Mouse (Mus musculus) brain, embryonic 14.5 days (tissue): ENCODE measurements around the gene Cep83. TPM values are rescaled to one million over a fixed set of nuclear protein-coding genes. Genes with fewer than 3 reads are reported as not detected.
"Not testable (repeated sequence)": the region's sequence is repeated elsewhere in the genome, so short reads cannot be mapped to it uniquely, and the experiment has no call there.

Experiments
- DNase-seq: peaks from one replicate; pipeline ENCODE4 v3.0.0-alpha.2; 2011; ENCODE audit warnings: low read depth
- CTCF ChIP-seq: fragments of 200-500 bp; IDR thresholded peaks from 2 replicates; pipeline ENCODE4 v1.5.1; 2012; ENCODE audit warnings: inconsistent platforms, mild to moderate bottlenecking, moderate library complexity, borderline replicate concordance; ENCODE audit not compliant: insufficient read depth, insufficient read length; ENCODE audit errors: extremely low read depth
- POLR2A ChIP-seq: fragments of 200-500 bp; IDR thresholded peaks from 2 replicates; pipeline ENCODE4 v1.6.1; 2012; ENCODE audit warnings: mild to moderate bottlenecking, inconsistent platforms, borderline replicate concordance; ENCODE audit not compliant: poor library complexity, insufficient read depth, insufficient read length, severe bottlenecking; ENCODE audit errors: extremely low read depth
- polyA plus RNA-seq: library from polyadenylated mRNA; depleted of rRNA; stranded (reverse); fragments of >200 nt; gene quantifications from 2 replicates; pipeline ENCODE4 v1.2.3, GENCODE M21; 2012

The Cep83 gene
- polyA plus RNA-seq, 1 experiment, result 24.1 TPM

DNA sequence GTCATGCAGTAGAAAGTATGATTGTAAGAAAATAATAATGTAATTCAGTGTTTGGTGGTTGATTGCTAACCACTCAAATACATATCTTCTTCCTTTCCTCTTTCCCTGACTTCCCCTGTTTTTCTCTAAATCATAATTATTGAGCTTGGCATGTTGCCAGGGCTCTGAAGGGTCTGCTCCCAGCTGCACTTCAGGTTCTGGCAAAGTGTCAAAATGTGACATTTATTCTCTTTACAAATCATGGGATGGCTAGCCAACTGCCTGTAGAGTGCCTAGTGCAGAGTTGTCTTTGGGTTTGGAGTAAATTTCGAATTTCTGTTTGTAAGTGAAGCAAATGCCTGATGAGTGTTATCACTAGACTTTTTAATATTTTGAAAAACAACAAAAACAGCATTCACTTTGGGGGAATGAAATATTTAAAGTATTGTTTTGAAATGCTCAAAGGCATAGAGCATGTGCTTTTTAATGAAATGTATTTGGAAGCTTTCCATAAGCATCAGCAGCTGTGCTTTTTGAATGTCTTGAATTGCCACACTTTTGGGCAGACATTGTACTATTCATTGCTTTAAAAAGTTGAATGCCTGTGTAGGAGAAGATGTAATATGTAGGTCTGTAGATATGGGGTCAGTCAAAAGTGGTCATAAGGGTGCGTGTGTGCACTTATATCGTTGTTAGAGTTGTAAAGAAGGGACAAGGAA is 21.3 kb downstream of the Cep83 start:
- DNase-seq, result peak; percentile 93

GRCm38 (mm10) chr10:94710320-94710695 is 21.9 kb downstream of the Cep83 start:
- peak; percentile 24 for DNase-seq
- no peak for TF ChIP-seq POLR2A
- no peak for TF ChIP-seq CTCF

More for the DNA sequence above, 21.3 kb downstream of the Cep83 start:
- TF ChIP-seq POLR2A, result no peak

DNA sequence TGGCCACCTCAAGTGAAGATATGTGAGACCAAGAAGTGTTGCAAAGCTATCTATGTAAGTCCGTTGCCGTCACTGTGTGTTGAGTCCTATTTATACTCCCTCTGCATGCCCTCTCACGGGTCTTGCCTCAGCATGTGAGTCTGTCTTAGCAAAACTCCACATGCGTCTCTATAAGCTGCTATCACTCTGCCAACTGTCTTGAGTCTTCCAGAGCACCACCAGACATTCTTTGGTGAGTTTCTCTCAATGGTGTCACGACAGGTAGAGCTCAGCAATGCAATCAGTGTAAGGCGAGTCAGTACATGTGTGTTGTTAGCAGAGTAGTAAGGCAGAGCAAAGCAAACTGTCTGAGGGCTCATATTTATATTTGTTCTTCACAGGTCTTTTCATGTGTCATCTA is 31.8 kb downstream of the Cep83 start:
- no peak for TF ChIP-seq CTCF
- TF ChIP-seq POLR2A, result no peak
- no peak for DNase-seq

DNA sequence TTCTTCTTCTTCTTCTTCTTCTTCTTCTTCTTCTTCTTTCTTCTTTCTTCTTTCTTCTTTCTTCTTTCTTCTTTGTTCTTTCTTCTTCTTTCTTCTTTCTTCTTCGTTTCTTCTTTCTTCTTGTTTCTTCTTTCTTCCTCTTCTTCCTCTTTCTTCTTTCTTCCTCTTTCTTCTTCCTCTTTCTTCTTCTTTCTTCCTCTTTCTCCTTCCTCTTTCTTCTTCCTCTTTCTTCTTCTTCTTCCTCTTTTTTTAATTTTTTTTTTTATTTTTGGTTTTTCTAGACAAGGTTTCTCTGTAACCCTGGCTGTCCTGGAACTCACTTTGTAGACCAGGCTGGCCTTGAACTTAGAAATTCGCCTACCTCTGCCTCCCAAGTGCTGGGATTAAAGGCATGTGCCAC is 39.6 kb downstream of the Cep83 start:
- DNase-seq, result not testable (repeated sequence)

- TF ChIP-seq POLR2A, result no peak
- TF ChIP-seq CTCF, result no peak
- DNase-seq, result no peak
These were observed 42.0 kb downstream of the Cep83 start for GRCm38 (mm10) chr10:94730445-94730844.

- DNase-seq, result no peak
- TF ChIP-seq CTCF (no peak), POLR2A (no peak)
These were observed 46.4 kb downstream of the Cep83 start for GRCm38 (mm10) chr10:94734829-94735228.

- no peak for DNase-seq
- TF ChIP-seq POLR2A, result no peak
- no peak for TF ChIP-seq CTCF
These were observed 51.8 kb downstream of the Cep83 start for GRCm38 (mm10) chr10:94740221-94740620.

- TF ChIP-seq POLR2A, result no peak
- TF ChIP-seq CTCF, result no peak
- DNase-seq, result no peak
These were observed 53.0 kb downstream of the Cep83 start for GRCm38 (mm10) chr10:94741459-94741858.

DNA sequence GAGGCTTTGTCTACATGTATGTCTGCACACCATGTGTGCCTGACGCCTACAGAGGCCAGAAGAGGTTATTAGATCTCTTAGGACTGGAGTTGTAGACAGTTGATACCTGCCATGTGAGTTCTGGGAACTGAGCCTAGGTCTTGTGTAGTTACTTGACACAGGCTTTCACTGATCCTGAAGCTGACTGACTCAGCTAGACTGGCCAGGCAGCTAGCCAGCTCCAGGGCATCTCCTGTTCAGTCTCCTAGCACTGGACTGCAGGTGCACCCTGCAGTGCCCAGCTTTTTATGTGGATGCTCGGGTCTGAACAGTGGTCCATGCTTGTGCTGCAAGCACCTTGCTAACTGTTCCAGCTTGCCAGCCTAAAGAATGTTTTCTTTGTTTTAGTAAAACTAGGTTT is 58.6 kb downstream of the Cep83 start:
- DNase-seq, result peak; percentile 28

GRCm38 (mm10) chr10:94771496-94771895 is 83.0 kb downstream of the Cep83 start:
- TF ChIP-seq CTCF, result no peak
- DNase-seq, result peak; percentile 39

More for the DNA sequence above, 58.6 kb downstream of the Cep83 start:
- TF ChIP-seq POLR2A (no peak), CTCF (no peak)

DNA sequence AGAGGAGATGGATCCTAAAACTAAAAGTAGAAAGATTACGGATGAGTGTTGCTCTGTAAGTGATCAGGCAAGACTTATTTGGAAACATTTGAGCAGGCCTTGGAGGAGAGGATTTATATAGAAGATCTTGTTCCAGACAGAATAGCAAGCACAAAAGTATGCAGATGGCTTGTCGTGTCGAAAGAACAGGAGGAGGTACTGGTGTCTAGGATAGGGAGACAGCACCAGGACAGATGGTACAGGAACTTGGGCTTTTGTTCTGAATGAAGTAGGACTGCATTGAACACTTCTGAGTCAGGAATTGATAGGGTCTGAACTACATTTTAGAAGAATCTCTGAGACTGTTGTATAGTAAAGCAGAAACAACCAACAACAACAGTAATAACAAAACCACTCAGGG is 89.1 kb downstream of the Cep83 start:
- no peak for TF ChIP-seq CTCF
- no peak for TF ChIP-seq POLR2A

DNA sequence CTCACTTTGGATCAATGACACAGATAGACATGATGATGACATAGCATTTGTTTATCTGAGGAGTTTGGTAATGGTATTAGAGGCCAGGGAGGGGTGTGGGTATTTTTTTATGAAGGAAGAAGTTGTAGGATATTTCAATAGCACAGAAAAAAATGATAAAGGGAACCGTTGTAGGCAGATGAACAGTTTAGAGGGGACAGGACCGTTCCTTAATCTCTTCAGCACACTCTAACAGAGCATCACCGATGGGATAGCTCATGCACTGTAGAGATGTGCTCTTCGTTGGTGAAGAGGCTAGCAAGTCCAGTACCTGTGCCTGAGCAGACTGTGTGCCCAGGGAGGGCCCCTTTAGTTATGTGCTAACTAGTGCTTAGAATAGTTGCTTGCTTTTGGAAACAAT is 90.9 kb downstream of the Cep83 start:
- TF ChIP-seq CTCF (no peak), POLR2A (no peak)
- DNase-seq, result no peak

More for the DNA sequence above, 89.1 kb downstream of the Cep83 start:
- no peak for DNase-seq

DNA sequence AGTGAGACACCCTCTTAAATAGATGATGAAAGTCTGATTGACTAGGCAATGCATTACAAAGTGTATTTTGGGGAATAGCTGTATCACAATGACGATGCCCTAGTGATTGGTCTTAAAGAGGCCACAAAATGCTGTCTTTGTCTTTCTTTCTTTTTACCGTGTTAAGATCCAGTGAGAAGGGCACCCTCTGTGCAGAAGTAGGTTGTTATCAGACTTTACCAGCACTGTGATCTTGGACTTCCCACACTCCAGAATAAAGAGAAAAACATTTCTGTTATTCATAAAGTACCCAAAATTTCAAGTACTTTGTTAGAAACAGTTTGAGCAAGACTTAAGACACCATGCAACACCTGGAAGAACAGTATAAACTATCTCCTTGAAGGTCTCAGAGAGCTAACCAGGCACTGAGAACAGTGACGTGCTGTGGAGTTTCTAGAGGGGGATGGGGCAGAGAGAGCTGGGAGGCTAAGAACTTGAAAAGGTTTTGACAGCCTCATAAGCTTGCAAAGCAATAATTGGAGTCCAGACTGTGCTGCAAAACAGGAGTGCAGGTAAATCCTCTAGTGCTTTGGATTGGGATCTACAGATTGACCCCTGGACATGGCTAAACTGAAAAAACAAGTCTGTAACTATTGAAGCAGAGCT is 92.3 kb downstream of the Cep83 start:
- TF ChIP-seq POLR2A, result no peak
- TF ChIP-seq CTCF, result no peak

DNA sequence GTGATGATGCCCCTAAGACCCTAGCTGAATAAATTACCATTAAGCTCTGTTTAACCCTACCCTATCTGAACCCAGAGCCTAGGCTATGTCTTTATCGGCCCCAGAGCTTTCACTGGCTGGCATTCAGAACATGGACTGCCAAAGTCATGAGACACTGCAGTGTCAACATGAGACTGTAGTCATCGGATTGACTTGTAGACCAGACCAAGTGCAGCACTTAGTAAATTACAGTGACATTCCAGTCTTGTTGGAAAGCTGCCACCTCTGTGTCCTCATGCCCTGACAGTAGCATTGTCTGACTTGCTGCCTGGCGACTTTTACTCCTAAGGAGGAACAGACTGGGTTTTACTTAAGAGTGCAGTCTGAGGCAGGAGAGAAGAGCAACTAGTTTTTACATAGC is 100.8 kb downstream of the Cep83 start:
- TF ChIP-seq CTCF (no peak), POLR2A (no peak)
- DNase-seq, result peak; percentile 37

More for the DNA sequence above, 92.3 kb downstream of the Cep83 start:
- DNase-seq, result no peak

DNA sequence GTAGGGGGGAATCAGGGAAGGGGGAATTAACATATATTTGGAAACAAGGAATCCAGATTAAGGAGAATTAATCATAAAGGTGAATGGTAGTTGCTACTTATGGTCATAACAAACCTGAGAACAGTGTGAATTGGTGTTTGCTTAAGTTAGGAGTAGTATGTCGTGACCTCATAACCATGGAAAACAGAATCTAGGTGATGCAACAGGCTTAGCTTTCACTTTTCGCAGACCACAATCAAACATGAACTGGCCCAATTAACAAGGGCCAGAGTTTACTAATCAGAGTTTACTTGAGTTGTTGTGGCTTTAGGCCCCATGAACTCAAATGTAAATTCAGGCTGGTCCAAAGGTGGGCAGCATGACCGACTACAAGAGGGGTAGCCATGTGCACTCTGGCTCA is 105.5 kb downstream of the Cep83 start:
- DNase-seq, result no peak
- TF ChIP-seq CTCF, result no peak
- no peak for TF ChIP-seq POLR2A

DNA sequence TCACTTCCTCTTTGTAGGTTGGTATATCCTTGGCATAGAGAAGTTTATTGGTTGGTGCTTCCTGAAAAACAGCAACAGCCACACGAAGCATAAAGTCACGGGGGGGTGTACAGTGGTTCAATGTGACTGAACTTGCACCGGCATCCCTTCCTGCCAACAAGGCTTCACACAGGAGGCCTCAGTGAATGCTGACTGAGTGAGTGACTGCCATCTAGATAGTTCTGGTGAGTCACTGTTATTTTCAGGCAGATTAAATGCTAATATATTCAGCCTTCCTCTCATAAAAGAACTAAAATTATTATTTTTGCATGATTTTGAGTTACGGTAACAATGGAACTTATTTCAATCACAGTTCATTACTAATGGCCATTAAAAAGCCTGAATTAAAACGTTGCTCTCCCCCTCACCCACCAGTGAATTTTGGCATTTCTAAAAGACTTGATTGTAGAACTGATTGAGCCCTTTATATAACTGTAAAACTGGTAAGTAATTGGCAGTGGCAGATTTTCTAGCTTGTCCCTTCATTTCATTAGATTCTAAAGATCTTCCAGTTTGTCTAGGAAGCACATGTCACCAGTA is 106.3 kb downstream of the Cep83 start:
- no peak for TF ChIP-seq POLR2A
- TF ChIP-seq CTCF, result no peak
- DNase-seq, result peak; percentile 62
